Mouse (Mus musculus) inflammation-experienced regulatory T-cells, adult 6 months (primary cell): ENCODE results near the gene Chd9. TPM values are rescaled to one million over a fixed set of nuclear protein-coding genes. Genes with fewer than 3 reads are reported as not detected.

ENCODE experiments used
- ATAC-seq: one replicate; pipeline ENCODE4 v1.8.0; 2017
- polyA plus RNA-seq, 3 experiments: library from polyadenylated mRNA; unstranded; fragments of 100-300 nt; shearing (Covaris generic); gene quantifications; one replicate each; pipeline ENCODE4 v1.2.1; 2017

Gene Chd9
- polyA plus RNA-seq, 3 experiments from 2014 or later = 77.2 to 213 (median 144) TPM

DNA sequence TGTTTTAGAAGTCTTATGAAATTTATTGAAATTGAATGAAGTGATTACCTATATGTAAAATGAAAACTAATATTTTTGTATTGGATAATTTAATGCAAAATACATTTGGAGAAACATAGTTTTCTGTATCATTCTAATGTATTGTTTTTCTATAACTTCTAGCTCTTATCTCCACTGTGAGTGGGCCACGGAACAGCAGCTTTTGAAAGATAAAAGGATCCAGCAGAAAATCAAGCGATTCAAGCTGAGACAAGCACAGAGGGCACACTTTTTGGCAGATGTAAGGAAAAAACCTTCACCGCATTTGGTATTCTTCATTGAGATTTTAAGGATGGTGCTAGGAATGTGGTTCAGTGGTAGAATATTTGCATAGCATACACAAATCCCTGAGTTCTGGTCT is 150.6 kb downstream of the Chd9 start:
- ATAC-seq = no peak

DNA sequence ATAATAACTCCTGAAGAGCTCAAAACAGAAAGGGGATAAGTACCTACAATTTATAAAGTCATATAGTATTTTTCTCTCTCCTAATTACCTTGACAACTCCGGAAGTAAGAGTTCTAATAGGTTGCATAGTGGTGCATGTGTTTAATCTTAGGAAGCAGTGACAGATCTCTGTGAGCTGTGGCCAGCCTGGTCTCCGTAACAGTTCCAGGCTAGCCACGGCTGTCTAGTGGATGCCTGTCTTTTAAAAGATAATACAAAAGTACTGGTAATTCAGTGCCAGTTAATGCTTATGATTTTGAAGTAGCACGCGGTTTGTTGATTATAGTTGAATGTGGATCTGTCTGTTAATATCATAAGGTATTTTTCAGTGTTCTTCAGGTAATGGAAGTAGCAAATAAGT is 151.1 kb downstream of the Chd9 start:
- ATAC-seq = no peak

DNA sequence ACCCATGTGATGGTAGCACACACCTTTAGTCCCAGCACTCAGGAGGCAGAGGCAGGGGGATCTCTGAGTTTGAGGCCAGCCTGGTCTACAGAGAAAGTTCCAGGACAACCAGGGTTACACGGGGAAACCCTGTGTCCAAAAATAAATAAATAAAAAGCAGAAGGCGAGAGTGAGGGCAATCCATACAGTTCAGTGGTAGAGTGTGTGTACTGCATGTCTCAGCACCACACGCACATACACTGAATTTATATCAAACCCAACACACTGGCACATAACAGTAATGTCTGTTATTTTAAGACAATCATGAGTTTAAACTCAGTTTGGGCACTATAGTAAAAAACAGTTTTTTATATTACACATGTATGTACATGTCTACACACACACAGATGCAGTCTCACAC is 153.9 kb downstream of the Chd9 start:
- no peak for ATAC-seq

DNA sequence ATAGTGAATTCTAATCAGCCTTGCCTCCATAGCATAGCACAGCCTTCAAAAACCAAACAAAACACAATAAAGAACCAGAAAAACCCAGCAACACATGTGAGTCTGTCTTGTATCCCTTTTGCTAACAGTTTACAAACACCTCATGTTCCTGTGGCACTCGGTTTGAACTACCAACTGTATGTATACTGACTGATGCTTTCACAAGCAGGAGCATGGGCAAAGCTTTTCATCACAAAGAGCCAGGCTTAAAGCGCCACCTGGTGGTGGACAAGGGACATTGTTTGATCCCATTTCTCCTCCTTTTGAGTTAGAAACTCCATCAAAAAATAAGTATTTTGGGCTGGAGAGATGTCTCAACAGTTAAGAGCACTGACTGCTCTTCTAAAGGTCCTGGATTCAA is 191.6 kb downstream of the Chd9 start:
- peak; percentile 88 for ATAC-seq

DNA sequence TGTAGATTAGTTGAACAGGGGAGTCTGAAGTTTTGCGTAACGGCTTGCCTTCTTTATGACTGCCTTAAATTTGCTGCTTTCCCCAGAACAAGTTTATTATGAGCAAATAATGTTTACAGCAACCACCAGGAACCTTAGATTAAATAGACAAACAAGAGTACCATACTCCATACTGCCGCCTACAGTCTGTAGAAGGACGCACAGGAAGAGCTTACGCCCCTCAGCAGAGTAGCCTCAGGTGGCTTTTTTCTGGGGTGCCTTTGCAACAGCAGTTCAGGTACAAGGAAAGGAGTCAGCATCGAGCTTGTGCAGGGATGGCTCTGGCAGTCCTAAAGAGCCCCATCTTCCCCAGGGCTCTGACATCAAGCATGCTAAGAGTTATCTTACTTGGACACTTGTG is 206.3 kb downstream of the Chd9 start:
- ATAC-seq = peak; percentile 38

DNA sequence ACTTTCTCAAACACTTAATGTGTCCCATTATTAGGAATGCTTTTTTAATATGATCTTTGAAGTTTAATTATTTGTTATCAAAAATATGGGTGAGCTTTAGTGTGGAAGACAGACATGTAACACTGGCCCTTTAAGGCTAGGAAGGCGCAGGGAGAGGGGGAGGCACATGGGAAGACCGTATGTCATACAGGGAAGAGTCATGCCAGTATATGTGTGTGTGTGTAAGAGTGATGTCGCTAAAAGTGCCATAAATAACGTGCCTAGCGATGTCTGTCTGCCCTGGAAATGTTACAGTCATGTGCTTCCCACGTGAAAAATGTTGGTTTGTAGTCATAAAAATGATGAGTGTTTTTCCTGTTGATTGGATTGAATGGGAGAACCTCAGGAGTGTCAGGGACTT is 208.8 kb downstream of the Chd9 start:
- ATAC-seq = no peak

DNA sequence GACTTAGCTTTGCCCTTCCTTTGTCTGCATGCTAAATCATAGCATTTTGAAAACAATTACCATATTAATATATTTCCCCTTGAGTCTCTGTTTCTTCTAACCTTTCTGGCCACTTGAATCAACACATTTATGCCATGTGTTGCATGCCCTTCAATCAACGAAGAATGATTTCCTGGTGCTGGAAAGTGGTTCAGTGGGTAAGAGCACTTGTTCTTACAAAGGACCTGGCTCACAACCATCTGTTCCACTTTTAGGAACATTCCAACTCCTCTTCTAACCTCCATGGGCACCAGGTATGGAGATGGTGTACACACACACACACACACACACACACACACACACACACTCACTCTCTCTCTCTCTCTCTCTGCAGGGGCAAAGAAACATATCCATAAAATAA is 210.5 kb downstream of the Chd9 start:
- ATAC-seq = no peak

DNA sequence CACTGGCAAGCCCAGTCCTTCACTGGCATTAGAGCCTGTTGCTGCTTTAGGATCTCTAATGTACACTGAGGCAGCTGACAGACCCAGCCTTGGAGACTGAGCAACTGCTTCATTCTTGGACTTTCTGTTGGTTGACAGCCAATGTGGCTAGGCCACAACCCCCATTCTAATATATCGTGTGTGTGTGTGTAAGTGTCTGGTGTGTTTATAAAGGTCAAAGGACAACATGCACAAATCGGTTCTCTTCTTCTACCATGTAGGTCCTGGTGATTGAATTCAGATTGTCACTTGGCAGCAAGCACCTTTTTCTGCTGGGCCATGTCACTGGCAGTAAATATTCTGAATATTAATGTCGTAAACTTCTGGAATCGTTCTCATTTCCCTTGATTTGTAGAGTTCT is 218.2 kb downstream of the Chd9 start:
- ATAC-seq = no peak

DNA sequence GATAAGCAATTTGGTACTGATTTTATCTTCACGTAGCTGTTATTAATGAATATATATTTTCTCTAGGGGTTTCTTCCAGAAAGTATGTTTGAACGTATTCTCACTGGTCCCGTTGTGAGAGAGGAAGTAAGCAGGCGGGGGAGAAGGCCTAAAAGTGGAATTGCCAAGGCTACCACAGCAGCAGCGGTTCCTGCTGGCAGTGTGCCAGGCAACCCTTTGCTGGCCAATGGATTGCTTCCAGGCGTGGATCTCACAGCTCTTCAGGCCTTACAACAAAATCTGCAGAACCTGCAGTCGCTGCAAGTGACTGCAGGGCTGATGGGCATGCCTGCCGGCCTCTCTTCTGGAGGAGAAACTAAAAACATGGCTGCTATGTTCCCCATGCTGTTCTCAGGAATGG is 222.9 kb downstream of the Chd9 start:
- no peak for ATAC-seq

DNA sequence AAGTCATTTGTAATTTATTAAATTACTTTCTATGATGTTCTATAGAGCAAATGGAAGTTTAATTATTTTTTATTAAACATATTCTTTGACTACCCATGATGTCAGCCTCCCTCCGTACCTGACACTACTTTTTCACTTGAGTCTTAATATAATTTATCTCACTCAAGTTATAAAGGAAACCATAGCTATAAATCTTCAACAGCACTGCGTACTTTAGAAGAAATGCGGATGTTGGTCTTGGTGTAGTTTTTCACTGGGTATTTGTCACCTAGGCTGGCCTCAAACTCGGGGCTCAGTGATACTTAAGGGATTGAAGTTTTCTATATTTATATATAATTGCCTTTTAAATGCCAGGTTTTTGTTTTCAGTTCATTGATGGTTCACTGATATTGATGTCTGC is 226.3 kb downstream of the Chd9 start:
- ATAC-seq = no peak

DNA sequence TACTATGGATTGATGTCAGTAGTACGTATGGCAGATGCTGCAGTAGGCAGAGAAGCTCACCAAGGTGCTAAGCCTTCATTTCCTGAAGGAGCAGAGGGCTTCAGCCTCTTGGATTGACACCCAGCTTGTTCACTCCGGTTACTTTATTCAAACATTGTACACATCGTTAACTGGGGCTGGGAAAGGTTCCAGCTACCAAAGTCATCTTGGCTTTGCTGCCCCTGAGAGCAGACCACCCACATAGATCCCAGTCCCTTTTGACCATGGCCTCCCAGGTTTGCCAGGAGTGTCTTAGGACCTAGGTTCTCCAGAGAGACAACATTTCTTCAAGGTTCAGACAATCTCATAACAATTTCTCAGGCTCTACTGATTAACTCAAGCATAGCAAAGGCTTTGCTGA is 228.7 kb downstream of the Chd9 start:
- no peak for ATAC-seq

DNA sequence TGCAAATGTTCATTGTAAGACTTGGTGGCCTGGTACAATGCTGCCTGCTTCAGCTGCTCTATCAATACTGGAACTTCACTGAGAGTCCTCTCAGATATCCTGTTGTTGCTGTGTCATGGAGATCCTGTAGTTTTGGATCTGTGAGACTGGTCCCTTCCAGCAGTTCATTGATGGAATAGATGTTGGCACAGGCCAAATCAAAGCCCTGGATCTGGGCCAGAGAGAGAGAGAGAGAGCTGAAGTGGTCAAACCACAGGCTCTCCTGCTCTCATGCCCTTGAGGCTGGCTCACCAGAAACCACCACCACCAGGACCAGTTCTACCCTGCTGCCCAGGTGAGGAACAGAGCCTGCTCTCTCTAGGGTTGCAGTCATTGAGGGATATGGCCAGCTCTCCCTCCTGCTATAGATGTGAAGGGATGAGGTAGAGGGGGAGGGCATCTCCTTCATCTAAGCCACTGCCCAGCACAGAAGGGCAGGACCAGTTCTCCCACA is 231.0 kb downstream of the Chd9 start:
- ATAC-seq = no peak

DNA sequence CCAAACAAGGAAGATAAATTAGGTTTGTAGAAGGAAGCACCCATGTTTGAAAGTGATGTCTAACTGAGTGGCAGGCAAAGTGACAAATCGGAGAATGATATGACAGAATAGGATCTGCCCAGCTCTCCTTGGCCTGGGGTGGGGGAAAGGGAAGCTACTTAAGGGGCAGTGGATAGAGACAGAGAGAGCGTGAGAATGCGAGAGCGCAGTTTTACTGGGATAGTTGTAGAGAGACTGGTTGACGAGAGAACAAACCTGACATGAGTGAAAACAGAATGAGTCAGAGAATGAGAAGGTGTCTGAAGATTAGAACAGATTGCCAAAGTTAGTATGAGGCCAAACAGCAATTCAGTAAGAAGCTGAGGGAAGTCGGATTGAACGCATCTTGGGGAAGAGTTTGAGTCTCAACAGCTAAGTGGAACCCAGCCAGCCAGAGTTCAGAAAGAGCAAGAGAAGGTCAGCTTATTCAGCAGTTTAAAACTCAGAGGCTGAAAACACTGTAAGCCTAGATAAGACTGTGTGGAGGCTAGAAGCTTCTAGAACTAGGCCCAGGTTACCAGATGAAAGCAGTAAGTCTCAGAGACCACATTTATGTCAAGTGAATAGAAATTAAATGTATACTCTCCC is 231.8 kb downstream of the Chd9 start:
- ATAC-seq = no peak

DNA sequence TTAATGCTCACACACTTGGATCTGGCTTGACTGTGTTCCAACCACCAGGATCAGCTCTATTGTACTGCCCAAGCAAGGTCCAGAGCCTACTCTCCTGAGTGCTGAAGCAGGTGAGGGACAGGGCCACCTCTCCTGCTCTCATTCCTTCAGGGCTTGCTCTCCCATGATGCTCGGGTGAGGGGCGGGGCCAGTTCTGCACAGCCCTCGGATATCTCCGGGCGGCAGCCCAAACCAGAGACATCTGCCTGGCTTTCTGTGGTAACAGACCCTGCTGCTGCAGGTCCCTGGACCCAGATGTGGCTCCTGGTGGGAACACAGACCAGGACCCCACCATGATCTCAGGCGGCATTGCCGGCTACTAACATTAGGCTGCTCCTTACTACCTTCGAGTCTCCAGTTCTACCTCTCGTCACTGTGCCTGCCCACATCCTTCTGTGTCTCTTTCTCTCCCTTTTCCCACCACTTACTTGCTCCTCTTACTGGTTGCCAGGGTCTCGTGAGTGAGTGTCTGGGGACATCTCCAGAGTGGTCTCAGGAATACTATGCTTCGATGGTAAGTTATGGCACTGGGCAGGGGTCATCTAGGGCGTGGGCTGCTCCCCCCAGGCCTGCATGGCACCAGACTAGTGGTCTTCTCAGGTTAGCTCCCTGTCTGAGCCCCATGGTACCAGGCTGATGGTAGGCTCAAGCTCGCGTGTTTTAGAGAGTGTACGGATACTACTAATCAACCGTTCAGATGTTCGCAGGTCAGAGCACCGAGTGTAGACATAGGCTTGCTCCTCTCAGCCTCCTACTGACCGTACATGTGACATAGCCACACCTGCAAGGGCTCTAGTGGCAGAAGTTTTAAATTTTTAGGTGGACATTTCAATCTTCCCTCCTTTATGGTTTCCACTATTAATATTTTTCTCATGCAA is 232.7 kb downstream of the Chd9 start:
- ATAC-seq = peak; percentile 74

DNA sequence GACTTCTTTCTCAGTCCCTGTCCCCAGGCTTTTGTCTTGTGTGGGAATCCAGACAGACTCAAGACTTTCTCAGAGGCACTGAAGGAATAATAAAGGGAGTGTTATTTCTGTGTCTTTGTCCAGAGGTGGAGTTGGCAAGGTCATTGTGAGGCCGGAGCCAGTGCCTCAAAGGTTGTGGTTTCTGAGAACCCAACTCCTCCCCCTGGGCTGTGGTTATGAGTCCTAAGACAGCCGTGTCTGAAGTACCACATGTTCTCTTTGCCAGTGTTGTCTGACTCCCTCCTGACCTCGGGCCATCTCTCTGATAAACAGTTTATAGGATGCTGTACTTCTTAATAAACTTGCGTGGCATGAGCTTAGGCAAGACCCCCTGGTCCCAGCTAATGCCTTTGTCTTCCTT is 237.0 kb downstream of the Chd9 start:
- ATAC-seq = no peak

DNA sequence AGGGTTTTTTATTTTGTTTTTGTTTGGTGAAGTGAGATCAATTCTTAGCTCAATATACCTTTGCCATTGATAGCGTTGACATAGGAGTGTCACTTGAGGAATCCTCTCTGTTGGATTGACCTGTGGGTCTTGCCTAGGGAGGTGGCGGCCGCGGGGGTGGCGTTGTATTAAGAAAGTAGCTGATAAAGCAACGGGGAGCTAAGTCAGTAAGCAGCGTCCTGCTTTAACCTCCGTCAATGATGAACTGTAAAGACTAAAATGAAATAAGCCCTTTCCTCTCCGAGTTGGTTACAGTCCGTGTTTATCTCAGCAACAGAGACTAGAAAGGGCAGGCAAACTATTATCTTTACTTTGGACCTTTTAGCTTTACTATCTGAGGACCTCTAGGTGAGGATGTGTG is 241.3 kb downstream of the Chd9 start:
- peak; percentile 3 for ATAC-seq

DNA sequence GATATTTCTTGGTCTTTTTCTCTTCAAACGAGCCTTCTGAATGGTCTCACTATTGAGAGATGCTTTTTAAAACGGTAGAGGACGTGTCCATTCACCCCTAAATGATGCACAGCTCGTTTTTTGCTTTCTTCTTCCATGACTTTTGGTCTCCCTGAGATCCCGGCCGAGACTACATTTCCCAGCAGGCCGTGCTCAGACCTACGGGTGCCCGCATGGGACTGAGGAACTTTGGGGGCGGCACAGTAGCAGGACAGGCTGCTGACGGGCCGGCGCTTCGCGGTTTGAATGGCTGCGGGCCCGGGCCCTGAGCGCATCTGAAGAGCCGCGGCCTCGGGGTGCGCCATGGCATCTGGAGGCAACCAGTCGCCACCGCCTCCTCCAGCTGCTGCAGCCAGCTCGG is 241.7 kb downstream of the Chd9 start, which contains the start of gene Rbl2:
Rbl2 (plus strand) TSS at position 224 of the 400 bp plus-strand sequence.
- ATAC-seq = peak; percentile 75

DNA sequence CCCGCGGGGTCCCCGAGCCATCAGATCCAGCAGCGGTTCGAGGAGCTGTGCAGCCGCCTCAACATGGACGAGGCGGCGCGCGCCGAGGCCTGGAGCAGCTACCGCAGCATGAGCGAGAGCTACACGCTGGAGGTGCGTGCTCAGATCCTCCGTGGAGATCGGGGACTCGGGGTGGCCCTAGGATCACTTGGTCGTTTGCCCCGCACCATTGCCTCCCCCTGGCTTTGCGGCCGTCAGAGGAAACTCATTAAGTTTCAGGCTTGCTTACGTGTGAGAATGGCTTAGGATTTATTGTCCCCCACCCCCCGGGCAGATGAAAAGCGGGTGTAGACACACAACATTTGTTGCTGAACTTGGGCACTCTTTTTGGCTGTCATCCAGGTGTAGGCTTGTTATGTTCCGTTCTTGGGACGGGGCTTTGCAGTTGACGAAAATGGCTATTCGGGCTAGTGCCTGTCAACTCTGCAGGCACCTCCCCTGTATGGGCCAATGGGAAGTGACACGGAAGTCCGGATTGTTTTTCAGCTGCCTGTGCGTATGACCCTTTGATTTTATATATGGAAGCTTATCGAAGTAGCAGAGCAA is 242.2 kb downstream of the Chd9 start:
- peak; percentile 86 for ATAC-seq

DNA sequence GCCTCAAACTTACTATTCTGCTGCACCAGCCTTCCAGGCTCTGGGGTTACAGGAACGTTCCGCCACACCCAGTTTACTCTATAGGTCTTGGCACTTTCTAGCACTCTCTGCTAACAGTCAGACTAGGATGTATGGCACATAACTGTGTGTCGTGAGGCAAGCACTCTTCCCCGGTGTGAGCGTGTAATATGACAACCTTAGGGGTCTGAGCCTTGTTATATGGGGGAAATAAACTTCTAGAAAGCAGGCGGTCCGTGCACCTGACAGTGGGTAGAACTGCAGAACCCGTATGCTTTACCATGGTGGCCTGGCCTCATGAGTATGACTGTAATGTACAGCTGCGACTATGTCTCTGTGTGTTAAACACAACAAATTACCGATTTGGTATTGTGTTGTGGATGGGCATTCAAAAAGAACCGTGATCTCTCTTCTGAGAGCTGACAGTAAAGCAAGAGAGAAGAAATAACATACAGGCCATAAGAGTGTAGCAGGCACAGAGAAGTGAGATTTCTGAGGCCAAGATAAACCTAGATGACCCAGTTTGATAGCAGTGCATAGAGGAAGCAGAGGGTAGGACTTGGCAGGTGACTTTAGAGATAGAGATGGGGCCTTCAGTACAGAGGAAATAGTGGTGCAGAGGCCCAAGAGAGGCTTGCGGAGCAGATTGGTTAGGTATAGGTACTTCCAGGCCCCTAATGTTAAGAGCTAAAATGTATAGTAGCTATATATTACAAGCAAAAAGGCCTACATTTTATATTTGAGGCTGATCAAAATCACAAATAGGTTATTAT is 249.1 kb downstream of the Chd9 start:
- ATAC-seq = peak; percentile 75

DNA sequence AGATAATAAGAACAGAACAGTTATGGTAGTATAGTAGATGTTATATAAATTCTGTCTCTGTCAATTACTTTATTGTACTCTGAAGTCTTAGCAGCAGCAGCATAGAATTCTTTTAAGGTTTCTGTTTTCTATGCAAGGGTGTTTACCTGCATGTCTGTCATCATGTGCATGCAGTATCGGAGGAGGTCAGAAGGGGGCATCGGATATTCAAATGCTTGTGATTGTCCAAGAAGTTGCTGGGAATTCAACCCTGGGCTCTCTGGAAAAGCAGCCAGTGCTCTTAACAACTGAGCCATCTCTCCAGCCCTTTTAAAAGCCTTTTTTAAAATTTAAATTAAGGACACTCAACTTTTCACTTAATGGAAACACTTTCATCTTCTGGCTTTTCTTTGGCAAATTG is 251.5 kb downstream of the Chd9 start:
- ATAC-seq = no peak

DNA sequence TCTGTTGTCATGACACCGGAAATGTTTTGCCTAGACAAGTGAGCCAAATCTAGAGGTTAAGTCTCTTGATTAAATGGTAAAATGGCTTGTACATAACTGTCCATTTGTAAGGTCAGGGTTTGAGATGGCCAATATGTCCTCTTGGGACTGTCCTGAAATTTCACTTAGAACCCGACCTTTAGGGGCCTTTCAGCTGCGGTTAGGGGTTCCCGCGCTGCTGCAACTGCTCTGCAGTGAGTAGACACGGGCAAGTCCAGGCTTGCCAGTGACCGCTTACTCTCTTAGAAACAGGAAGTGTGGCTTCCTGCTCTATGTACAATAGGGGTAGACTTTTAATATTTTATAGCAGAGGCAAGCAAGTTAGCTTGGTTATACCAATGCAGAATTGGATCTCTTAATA is 253.8 kb downstream of the Chd9 start:
- peak; percentile 39 for ATAC-seq

DNA sequence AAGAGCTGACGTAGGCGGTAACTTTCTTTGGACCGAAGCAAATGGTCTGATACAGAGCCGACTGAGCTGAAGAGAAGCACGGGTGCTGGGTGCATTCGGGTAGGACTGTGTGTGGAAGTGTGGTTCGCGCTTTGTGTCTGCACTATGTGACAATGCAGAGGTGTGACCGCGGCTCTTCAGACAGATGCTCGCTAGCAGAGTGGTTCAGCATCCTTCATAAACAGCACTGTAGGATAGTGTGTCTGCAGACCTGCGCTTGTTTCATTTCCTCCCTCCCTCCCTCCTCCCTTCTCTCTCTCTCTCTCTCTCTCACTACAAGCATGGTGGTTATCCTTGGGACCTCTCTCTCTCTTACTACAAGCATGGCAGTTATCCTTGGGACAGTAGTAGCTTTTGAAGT is 254.3 kb downstream of the Chd9 start:
- peak; percentile 25 for ATAC-seq

DNA sequence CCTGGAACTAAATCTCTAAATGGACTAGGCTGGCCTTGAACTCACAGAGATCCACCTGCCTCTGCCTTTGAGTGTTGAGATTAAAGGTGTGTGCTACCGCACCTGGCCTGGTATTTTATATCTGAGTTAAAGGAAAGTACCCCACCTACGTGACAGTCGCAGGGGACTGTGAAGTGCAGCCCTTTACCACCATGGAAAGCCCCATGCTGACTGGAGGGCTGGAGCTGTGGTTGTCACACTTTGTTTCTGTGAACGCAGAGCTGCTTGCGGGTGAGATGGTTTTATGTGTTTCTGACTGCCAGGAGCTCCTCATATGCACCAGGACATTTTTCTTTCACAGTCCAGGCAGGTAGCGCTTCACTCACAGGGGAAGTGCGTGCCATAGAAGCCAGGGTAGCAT is 260.3 kb downstream of the Chd9 start:
- ATAC-seq = no peak
